Mouse (Mus musculus): Measurements from ENCODE around the gene Mettl13.

Gene Mettl13

DNA sequence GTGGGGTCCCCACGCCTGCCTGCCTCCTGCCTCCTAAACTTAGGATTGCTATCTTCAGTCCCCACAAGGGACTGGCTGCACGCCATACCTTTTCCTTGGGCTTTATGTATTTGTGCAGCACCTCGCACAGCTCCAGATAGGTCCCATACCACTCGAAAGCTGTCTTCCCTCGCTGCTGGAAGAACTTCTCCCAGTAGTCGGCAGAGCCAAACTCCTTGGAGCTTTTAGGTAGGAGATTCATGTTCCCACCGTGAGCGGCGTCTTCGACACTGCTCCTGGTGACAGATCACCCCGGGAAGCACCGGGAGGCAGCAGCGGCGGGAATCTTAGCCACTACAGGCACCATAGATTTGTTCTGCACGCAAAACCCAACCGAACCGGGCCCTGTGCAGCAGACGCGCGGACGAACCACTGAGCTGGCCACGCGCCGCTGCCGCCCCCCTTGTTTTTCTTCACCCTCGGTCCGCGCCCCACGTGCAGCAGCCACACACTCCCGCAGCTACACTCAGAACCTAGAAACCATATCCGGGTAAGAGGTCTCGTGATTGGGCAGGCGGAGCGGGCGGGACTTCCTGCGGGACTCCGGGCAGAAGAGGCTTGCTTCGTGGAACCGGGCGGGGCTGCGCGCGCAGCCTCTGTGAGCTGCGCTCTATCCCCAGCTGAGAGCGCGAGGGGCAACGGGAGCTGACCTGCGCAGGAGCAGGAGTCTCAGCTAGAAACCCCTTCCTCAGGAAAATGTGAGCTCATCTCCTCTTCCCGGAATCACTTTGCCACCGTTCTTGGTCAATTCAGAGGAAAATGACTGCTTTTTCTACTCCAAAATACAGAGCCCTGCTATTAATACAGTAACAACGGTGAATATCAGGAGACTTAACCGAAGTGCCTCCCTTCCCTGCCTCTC, at the start of gene Mettl13:
TSS of gene Mettl13 (minus strand) at position 536 of the 901 bp plus-strand sequence.
- DNase-seq (ENCODE audit: low spot score) = peak; percentile 94

- DNase-seq (ENCODE audit: low spot score) = no peak
Observed at GRCm38 (mm10) chr1:162597379-162598102, 49.2 kb upstream of the Mettl13 start.

GRCm38 (mm10) chr1:162590415-162590997, 42.2 kb upstream of the Mettl13 start:
- no peak for DNase-seq (ENCODE audit: low spot score)

DNA sequence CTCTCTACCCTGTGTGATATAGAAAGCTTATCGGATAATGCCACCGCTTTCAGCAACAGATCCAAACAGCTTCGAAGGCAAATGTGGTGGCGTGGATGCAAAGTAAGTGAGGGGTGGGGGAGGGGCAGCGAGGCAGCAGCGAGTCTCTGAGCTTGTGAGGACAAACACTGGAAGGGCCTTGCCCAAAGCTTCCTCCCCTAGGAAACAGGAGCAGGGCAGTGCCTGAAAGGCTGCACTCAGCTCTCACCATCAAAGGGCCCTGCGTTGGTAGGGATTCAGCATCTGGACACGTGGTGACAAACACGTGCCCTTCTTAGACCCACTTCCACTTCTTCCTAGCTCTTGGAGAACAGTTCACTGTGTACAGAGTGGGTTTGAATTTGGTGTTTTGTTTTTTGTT, 41.1 kb upstream of the Mettl13 start:
- peak; percentile 17 for DNase-seq (ENCODE audit: low spot score)

- DNase-seq (ENCODE audit: low spot score) = no peak
Observed at GRCm38 (mm10) chr1:162588606-162589005, 40.3 kb upstream of the Mettl13 start.

DNA sequence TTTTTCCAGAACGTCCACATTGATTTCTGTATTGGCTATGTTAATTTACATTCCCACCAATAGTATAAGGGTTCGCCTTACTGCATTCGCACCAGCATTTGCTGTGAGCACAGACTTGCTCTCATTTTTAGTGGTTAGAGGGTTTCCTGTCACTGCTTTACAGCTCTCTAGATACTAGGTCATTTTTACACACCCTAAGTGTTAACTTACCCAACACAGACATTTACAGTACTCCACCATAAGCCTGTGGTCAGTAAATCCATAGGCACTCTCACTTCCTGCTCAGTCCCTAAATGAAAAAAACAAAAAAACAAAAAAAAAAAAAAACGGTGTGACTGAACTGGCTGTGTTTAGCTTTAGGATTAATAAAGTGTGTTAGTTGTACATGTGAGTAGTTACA, 37.9 kb upstream of the Mettl13 start:
- DNase-seq (ENCODE audit: low spot score) = no peak

- DNase-seq (ENCODE audit: low spot score) = no peak
Observed at GRCm38 (mm10) chr1:162582884-162583283, 34.5 kb upstream of the Mettl13 start.

DNA sequence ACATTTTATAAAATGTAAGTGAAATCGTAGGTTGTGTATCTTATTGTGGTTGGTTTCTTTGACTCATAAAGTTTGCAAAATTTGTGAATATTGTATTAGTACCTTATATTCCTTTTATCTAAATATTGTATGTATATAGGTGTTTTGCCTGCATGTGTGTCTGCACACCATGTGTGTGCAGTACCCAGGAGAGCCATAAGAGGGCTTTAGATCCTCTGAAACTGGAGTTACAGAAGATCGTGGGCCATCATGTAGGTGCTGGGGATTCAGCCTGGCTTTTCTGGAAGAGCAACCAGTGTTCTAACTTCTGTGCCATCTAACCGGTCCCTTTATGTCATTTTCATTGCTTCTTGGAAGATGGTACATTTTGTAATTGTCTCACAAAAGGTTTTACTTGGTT, 26.7 kb upstream of the Mettl13 start:
- no peak for DNase-seq (ENCODE audit: low spot score)

GRCm38 (mm10) chr1:162570931-162571601, 22.7 kb upstream of the Mettl13 start:
- DNase-seq (ENCODE audit: low spot score) = no peak

DNA sequence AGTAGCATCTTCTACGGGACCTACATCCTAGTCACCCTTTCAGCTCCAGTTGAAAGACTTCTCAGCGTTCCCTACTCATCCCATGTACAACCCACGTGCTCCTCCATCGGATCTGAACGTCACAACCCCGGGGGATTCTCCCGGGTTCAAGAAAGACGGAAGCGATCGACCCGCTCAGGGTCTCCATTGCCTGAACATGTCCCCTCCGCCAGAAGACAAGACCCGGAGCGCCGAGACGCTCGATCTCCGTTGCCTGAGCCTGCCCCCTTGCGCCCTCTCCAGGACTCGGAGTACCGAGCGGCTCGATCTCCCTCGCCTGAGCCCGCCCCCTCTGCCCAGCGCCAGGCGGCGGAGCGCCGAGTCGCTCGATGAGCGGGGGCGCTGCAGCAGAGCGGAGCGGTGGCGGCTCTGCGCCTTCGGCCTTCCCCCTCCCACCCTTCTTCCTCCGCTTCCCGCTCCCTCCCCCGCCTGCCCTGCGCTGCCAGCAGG, 22.0 kb upstream of the Mettl13 start, which contains the start of gene Vamp4:
TSS of gene Vamp4 (plus strand) at position 256 of the 489 bp plus-strand sequence.
- DNase-seq (ENCODE audit: low spot score) = peak; percentile 96

GRCm38 (mm10) chr1:162567351-162567750, 19.0 kb upstream of the Mettl13 start:
- no peak for DNase-seq (ENCODE audit: low spot score)

DNA sequence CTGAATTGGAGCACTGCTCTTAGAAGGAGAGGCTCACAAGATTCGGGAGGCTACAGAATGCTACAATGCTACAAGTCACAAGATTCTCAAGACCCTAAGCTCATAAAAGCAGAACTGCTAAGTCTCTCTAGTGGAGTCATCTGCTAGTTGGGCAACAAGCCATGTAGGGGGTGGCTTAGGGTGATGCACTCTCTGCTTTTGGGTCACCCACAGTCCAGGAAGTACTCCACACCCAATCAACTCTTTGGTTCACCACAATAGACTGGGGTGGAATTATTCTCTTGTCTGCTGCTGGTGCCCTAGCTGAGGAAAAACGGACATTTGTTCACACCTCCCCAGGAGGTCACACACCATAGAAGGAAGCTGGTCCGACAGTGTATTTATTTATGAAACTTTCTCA, 16.6 kb upstream of the Mettl13 start:
- no peak for DNase-seq (ENCODE audit: low spot score)

- no peak for DNase-seq (ENCODE audit: low spot score)
Observed at GRCm38 (mm10) chr1:162563236-162563635, 14.9 kb upstream of the Mettl13 start.

GRCm38 (mm10) chr1:162554193-162554592, 5.8 kb upstream of the Mettl13 start:
- no peak for DNase-seq (ENCODE audit: low spot score)

GRCm38 (mm10) chr1:162552956-162553355, 4.6 kb upstream of the Mettl13 start:
- no peak for DNase-seq (ENCODE audit: low spot score)

DNA sequence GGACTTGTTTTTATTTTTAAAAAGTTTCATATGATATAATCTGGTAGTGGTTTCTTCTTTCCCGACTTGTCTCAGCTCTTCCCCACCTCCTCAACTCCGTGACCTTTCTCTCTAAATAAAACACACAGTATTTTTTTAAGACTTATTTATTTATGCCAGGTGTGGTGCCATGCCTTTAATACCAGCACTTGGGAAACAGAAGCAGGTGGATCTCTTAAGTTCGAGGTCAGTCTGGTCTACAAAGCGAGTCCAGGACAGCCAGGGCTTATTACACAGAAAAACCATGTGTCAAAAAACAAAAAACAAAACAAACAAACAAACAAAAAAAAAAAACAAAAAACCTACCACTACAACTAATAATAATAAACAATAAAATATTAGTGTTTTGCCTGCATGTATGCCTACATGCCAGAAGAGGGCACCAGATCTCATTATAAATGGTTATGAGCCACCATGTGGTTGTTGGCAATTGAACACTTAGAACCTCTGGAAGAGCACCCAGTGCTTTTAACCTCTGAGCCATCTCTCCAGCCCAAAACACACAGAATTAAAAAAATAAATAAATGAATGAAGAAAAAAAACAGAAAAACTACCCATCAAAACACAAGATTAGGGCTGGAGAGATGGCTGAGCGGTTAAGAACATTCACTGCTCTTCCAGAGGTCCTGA, 1.4 kb upstream of the Mettl13 start:
- DNase-seq (ENCODE audit: low spot score) = no peak

- DNase-seq (ENCODE audit: low spot score) = no peak
Observed at GRCm38 (mm10) chr1:162548917-162549613, 714 bp upstream of the Mettl13 start.

DNA sequence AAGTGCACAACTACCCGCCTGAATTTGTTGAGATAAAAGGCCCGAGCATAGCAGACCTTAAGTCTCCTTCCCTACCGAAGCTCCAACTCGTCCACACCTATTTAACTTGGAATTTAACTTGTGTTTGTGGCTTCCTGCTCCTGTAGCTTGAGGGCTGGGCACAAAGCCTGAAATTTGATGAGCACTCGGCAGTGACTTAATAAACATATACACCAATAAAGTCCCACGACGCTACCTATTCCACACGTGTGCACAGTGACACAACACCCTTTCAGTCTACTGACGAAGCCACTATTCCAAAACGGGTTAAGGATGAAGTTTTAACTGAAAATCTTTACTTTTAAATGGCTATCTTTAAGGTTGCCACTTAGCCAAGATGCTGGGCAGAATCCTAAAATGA, 744 bp downstream of the Mettl13 start:
- no peak for DNase-seq (ENCODE audit: low spot score)

GRCm38 (mm10) chr1:162543231-162543630, 5.1 kb downstream of the Mettl13 start:
- no peak for DNase-seq (ENCODE audit: low spot score)

DNA sequence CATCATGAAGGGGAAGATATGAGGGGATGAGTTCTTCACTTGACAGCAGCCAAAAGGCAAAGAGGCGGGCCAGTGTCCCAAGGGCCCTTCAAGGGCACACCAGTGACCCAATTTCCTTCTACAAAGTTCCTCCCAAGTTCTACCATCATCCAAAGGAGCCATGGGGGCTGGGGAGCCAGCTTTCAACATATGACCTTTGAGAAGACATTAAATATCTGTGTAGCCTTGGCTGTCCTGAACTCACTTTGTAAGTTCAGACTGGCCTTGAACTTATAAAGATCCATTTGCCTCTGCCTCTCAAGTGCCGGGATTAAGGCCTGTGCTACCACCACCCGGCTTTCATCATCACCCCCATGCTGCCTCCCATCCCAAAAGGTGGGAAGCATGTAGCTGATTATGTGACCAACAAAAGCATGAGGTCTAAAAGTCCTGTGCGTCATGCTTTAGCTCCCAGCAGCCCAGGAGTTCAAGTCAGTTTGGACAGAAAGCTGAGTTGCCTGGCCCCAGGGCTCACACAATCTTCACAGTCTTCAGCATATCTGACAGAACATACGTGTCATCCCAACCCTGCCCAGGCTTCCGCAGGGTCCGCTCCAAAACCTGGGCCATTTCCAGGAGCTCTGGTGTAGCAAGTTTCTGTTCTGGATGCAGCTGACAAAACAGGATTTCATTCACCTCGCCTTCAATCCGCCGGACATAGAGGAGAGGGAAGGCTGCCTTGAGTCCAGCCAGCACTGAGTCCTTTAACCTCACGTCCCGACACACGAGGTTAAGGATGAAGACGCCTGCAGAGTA, 14.4 kb downstream of the Mettl13 start:
- DNase-seq (ENCODE audit: low spot score) = no peak
